Mouse (Mus musculus): Measurements from ENCODE around the gene Slc4a10. TPM values are rescaled to one million over a fixed set of nuclear protein-coding genes. Genes with fewer than 3 reads are reported as not detected.

Slc4a10 gene
- polyA plus RNA-seq, 1 experiment: not detected

DNA sequence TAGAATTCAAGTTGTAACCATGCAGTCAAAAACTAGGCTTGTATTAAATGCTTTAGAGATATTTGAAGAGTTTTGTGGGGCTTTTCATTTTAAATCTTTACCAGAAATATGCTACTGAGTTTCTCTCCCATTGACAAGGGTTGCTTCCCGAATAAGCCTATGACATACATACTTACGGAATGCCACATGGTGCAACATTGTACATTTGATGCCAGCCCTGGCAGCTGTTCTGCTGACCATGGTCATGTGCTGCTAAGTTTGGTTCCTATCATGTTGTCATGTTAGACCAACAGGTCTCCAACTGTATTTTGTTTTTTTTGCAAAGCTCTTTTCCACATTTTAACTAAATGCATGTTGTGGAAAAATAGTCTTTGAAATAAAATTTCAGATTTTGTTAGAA, 279.1 kb downstream of the Slc4a10 start:
- WGBS: 86% methylated on average over 2 of the region's 2 CpGs
- Histone ChIP-seq H3K4me3 (replicated peaks; ENCODE audit: control insufficient read depth, low read depth, low read length) (no peak overlapping the region), H3K27ac (ENCODE audit: control insufficient read depth, insufficient read depth, low read depth, low read length, poor library complexity) (no peak overlapping the region), H3K4me1 (ENCODE audit: control insufficient read depth, insufficient read depth, low read length) (no peaks in the 10 kb centered on the region)
- no peak for TF ChIP-seq POLR2A (IDR thresholded peaks at IDR 0.05; ENCODE audit: borderline replicate concordance, control insufficient read depth, low read depth, low read length)

DNA sequence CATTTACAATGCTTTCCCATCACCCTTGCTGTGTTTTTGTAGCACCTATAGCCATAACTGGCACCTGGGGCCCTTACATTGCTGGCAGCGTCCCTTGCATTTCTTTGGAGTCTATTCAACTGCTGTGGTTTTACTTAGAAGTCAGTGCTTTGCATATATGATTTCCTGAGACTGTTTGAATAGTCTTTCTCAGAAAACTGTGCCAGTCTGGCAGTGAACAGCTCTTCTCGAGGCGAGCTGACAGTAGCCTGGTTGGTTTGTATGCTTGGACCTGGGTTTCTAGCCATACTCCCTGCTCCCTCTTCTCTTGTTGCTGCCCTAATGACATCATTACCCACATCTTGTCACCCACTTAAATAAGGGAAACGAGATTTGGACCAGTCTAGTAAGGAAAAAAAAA, 285.7 kb downstream of the Slc4a10 start:
- H3K4me1 ChIP-seq (ENCODE audit: control insufficient read depth, insufficient read depth, low read length): no peaks in the 10 kb centered on the region
- TF ChIP-seq POLR2A (IDR thresholded peaks at IDR 0.05; ENCODE audit: borderline replicate concordance, control insufficient read depth, low read depth, low read length): no peak
- 19% methylated on average over 4 of the region's 4 CpGs for WGBS
- no peak overlapping the region for H3K4me3 ChIP-seq (replicated peaks; ENCODE audit: control insufficient read depth, low read depth, low read length)
- no peak overlapping the region for H3K27ac ChIP-seq (ENCODE audit: control insufficient read depth, insufficient read depth, low read depth, low read length, poor library complexity)

- Histone ChIP-seq H3K4me3 (replicated peaks; ENCODE audit: control insufficient read depth, low read depth, low read length) (no peak overlapping the region), H3K4me1 (ENCODE audit: control insufficient read depth, insufficient read depth, low read length) (no peaks in the 10 kb centered on the region), H3K27ac (ENCODE audit: control insufficient read depth, insufficient read depth, low read depth, low read length, poor library complexity) (no peak overlapping the region)
- WGBS: 90% methylated on average over 8 of the region's 8 CpGs
- TF ChIP-seq CTCF (IDR thresholded peaks at IDR 0.05; ENCODE audit: control insufficient read depth, insufficient read depth, low read length) (no peak), POLR2A (IDR thresholded peaks at IDR 0.05; ENCODE audit: borderline replicate concordance, control insufficient read depth, low read depth, low read length) (no peak)
Observed at GRCm38 (mm10) chr2:62332465-62332864, 286.2 kb downstream of the Slc4a10 start.

DNA sequence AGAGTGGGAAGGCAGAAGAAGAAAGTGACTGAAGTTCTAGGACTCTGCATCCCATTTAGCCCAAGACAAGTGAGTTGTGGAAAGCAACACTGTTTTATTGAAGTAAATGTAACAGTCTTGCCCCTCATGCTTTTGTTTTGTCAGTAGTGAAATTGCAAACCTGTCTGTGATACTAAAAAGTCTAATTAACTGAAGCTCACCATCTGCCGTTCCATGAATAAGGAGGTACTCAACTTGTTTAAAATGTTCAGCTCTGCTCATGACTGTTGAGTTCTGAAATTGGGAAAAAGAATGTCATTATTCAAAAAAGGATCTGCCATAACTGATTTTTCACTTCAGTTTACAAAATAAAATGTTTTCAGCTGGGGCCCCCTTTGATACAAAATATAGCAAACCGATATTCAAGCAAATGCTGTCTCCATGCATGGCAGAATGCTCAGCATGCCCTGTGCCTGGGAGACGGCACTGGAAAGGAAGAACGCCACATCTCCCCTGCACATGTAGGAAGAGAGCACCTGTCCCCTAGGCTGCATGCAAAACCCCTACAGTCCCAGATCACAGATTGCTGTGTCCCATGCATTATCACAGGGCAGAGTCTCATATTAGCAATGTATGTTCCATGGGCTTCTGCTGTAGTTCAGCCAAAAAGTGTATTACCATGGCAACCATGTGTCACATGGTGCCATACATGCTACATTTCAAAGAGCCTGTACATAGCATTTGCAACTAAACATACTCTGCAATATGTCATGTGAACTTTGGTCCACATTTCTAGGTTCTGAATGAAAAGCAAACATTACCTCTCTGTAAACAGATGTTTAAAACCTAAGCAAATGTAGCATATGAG, 288.4 kb downstream of the Slc4a10 start:
- no peaks in the 10 kb centered on the region for H3K4me1 ChIP-seq (ENCODE audit: control insufficient read depth, insufficient read depth, low read length)
- no peak overlapping the region for H3K4me3 ChIP-seq (replicated peaks; ENCODE audit: control insufficient read depth, low read depth, low read length)
- 86% methylated on average over 4 of the region's 4 CpGs for WGBS
- H3K27ac ChIP-seq (ENCODE audit: control insufficient read depth, insufficient read depth, low read depth, low read length, poor library complexity): no peak overlapping the region
- no peak for TF ChIP-seq CTCF (IDR thresholded peaks at IDR 0.05; ENCODE audit: control insufficient read depth, insufficient read depth, low read length)
- no peak for TF ChIP-seq POLR2A (IDR thresholded peaks at IDR 0.05; ENCODE audit: borderline replicate concordance, control insufficient read depth, low read depth, low read length)

GRCm38 (mm10) chr2:62337086-62337485, 290.8 kb downstream of the Slc4a10 start:
- no peak overlapping the region for H3K27ac ChIP-seq (ENCODE audit: control insufficient read depth, insufficient read depth, low read depth, low read length, poor library complexity)
- H3K4me3 ChIP-seq (replicated peaks; ENCODE audit: control insufficient read depth, low read depth, low read length): no peak overlapping the region
- no peak for TF ChIP-seq CTCF (IDR thresholded peaks at IDR 0.05; ENCODE audit: control insufficient read depth, insufficient read depth, low read length)
- TF ChIP-seq POLR2A (IDR thresholded peaks at IDR 0.05; ENCODE audit: borderline replicate concordance, control insufficient read depth, low read depth, low read length): no peak
- H3K4me1 ChIP-seq (ENCODE audit: control insufficient read depth, insufficient read depth, low read length): no peaks in the 10 kb centered on the region
- WGBS: 78% methylated on average over 7 of the region's 7 CpGs

DNA sequence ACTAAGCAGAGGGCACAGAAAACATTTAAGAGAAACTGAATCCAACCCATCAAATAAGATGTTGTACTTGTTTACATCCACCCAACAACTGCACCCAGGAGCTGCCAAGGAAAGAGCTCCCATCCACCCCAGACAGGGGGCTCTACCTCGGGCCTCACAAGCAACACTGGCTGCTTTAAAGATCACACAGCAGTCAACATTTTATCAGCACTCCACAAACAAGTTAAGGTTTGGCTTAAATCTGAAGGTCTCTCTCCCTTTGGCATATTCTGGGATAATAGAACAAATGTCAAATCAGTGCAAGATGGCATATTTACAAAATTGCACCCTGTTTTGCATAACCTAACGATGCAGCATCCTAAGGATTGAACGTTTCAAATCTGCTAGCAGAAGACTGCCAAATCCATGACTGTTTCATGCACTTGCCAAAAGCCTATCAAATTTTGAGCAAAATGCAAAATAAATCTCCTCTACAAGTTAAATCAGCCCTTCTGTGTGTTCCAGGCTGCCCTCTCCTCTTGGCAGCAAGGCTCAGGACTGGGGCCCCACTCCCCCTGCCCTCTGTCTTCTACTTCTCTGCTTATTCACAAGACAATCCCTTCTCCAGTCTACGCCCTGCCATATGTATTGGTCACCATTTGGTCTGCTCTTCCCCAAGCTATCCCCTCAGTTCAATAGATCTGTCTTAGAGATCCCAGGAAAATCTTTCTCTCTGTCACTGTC, 293.1 kb downstream of the Slc4a10 start:
- no peak overlapping the region for H3K27ac ChIP-seq (ENCODE audit: control insufficient read depth, insufficient read depth, low read depth, low read length, poor library complexity)
- no peaks in the 10 kb centered on the region for H3K4me1 ChIP-seq (ENCODE audit: control insufficient read depth, insufficient read depth, low read length)
- no peak overlapping the region for H3K4me3 ChIP-seq (replicated peaks; ENCODE audit: control insufficient read depth, low read depth, low read length)
- WGBS: 79% methylated on average over 4 of the region's 4 CpGs
- TF ChIP-seq CTCF (IDR thresholded peaks at IDR 0.05; ENCODE audit: control insufficient read depth, insufficient read depth, low read length) (no peak), POLR2A (IDR thresholded peaks at IDR 0.05; ENCODE audit: borderline replicate concordance, control insufficient read depth, low read depth, low read length) (no peak)

DNA sequence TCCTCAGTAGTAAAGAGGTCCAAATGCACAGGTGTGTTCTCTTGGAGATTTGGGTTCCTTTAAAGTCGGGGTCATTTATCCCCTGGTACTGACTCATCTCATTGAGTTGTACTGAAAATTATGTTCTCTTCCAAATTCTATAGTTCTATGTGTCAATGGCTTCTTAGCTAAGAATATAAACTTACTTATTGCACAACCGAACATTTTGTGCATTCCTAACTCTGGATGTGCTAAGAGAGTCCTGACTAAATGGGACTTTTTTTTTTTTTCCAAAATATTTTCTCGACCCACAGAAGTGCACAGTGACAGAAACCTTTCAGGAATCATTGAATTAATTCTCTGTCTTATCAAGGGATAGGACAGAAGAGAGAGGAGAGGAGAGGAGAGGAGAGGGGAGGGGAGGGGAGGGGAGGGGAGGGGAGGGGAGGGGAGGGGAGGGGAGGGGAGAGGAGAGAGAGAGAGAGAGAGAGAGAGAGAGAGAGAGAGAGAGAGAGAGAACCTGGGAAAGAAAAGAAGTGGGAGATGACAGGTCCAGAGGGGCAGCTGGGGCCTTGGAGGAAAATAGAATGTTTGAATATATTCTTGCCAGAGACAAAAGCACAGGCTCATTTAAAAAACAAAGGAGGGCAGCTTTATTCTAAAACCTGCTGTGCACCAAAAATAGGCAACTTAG, 294.9 kb downstream of the Slc4a10 start:
- TF ChIP-seq CTCF (IDR thresholded peaks at IDR 0.05; ENCODE audit: control insufficient read depth, insufficient read depth, low read length) (no peak), POLR2A (IDR thresholded peaks at IDR 0.05; ENCODE audit: borderline replicate concordance, control insufficient read depth, low read depth, low read length) (no peak)
- H3K4me1 ChIP-seq (ENCODE audit: control insufficient read depth, insufficient read depth, low read length): no peaks in the 10 kb centered on the region
- 76% methylated on average over 3 of the region's 3 CpGs for WGBS
- no peak overlapping the region for H3K27ac ChIP-seq (ENCODE audit: control insufficient read depth, insufficient read depth, low read depth, low read length, poor library complexity)
- H3K4me3 ChIP-seq (replicated peaks; ENCODE audit: control insufficient read depth, low read depth, low read length): no peak overlapping the region

DNA sequence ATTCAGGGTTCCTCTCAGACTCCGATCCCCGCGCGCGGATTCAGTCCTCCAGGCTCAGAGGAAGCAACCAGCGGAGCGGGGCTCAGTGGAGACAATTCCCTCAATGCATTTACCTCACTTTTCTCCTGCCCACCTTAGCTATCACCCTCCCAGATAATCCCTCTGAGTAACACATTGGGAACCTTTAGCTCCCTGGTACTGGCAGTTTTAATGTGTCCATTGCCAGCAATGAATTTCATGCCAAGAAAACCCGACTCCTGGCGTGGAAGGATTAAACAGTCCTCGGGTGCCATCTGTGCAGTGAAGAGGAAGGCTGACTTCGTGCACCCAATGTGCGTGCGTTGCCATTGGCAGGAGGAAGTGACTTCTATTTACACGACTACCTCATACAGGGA, 295.5 kb downstream of the Slc4a10 start:
- H3K27ac ChIP-seq (ENCODE audit: control insufficient read depth, insufficient read depth, low read depth, low read length, poor library complexity): no peak overlapping the region
- TF ChIP-seq POLR2A (IDR thresholded peaks at IDR 0.05; ENCODE audit: borderline replicate concordance, control insufficient read depth, low read depth, low read length): no peak
- no peak for TF ChIP-seq CTCF (IDR thresholded peaks at IDR 0.05; ENCODE audit: control insufficient read depth, insufficient read depth, low read length)
- WGBS: 87% methylated on average over 14 of the region's 14 CpGs
- H3K4me3 ChIP-seq (replicated peaks; ENCODE audit: control insufficient read depth, low read depth, low read length): no peak overlapping the region
- H3K4me1 ChIP-seq (ENCODE audit: control insufficient read depth, insufficient read depth, low read length): no peaks in the 10 kb centered on the region

All from bone marrow, adult 2 months (tissue).